Mouse (Mus musculus) ES-E14 (cell line): ENCODE measurements at regions not wholly inside any gene's neighbourhood (a gene's known extent, or its start where the extent isn't known, plus 50 kb on each side); places are given as distances from the start of the nearest gene placed in this dataset.

Source experiments
- DNase-seq: peaks from one replicate; pipeline ENCODE4 v3.0.0-alpha.2; 2013; ENCODE audit warnings: low read depth, low spot score
- H3K27ac ChIP-seq: 2 replicates; pipeline ENCODE4 v1.5.1; 2012; ENCODE audit warnings: low read depth, mild to moderate bottlenecking, low read length, moderate library complexity, mixed read lengths; ENCODE audit not compliant: poor library complexity, insufficient read depth, severe bottlenecking
- H3K36me3 ChIP-seq: 2 replicates; pipeline ENCODE4 v1.6.1; 2012; ENCODE audit warnings: mild to moderate bottlenecking, low read length, moderate library complexity, mixed read lengths; ENCODE audit not compliant: control insufficient read depth, poor library complexity, insufficient read depth, severe bottlenecking
- H3K4me1 ChIP-seq, 2 experiments: fragments of 150-350 bp in 1 of 2; sonication (generic) in 1 of 2; 2 replicates each; pipeline ENCODE4 v1.6.1; 2012; ENCODE audit warnings: low read length in 2 of 2, mild to moderate bottlenecking in 1 of 2, mixed read lengths in 1 of 2; ENCODE audit not compliant: control insufficient read depth in 2 of 2, insufficient read depth in 2 of 2, poor library complexity in 1 of 2
- H3K4me3 ChIP-seq, 2 experiments: fragments of 150-350 bp in 1 of 2; sonication (generic) in 1 of 2; 2 replicates each; pipeline ENCODE4 v1.5.1; 2012; ENCODE audit warnings: low read length in 2 of 2, low read depth in 1 of 2, mild to moderate bottlenecking in 1 of 2, mixed read lengths in 1 of 2; ENCODE audit not compliant: insufficient read depth in 1 of 2, poor library complexity in 1 of 2, severe bottlenecking in 1 of 2
- H3K9ac ChIP-seq: 2 replicates; pipeline ENCODE4 v1.6.1; 2012; ENCODE audit warnings: low read depth, mild to moderate bottlenecking, low read length, mixed read lengths; ENCODE audit not compliant: poor library complexity, insufficient read depth, severe bottlenecking
- H3K9me3 ChIP-seq: fragments of 150-350 bp; sonication (generic); 2 replicates; pipeline ENCODE4 v1.6.1; 2012; ENCODE audit warnings: low read depth, mild to moderate bottlenecking, low read length; ENCODE audit not compliant: control insufficient read depth, insufficient read depth
- CHD2 ChIP-seq: IDR thresholded peaks from 2 replicates; pipeline ENCODE4 v1.6.1; 2014; ENCODE audit warnings: mild to moderate bottlenecking, low read depth, low read length, inconsistent platforms
- HCFC1 ChIP-seq: IDR thresholded peaks from 2 replicates; pipeline ENCODE4 v1.6.1; 2012; ENCODE audit warnings: low read length, inconsistent platforms, borderline replicate concordance; ENCODE audit not compliant: insufficient read depth
- MAFK ChIP-seq: IDR thresholded peaks from 2 replicates; pipeline ENCODE4 v1.6.1; 2014; ENCODE audit warnings: mild to moderate bottlenecking, low read depth, low read length, inconsistent platforms; ENCODE audit not compliant: insufficient read depth
- ZC3H11A ChIP-seq: IDR thresholded peaks from 2 replicates; pipeline ENCODE4 v1.6.1; 2012; ENCODE audit warnings: low read depth, mild to moderate bottlenecking, inconsistent platforms, low read length, borderline replicate concordance
- ZNF384 ChIP-seq: IDR thresholded peaks from 2 replicates; pipeline ENCODE4 v1.6.1; 2012; ENCODE audit warnings: low read depth, low read length, inconsistent platforms
- in situ Hi-C, 2 experiments: fragments of 600-800 bp; cut with MboI; formaldehyde crosslinking; loops; one replicate each; pipeline ENCODE4 v1.15.1; 2025; ENCODE audit warnings: low sequenced_read_pairs in 2 of 2, inconsistent platforms in 1 of 2; ENCODE audit not compliant: unreplicated experiment in 2 of 2

- H3K9me3 ChIP-seq, result no peaks in the 10 kb centered on the region
- in situ Hi-C loops, result no loop called here
- TF ChIP-seq ZNF384 (no peak), MAFK (no peak), HCFC1 (no peak), CHD2 (no peak), ZC3H11A (no peak)
- H3K27ac ChIP-seq, result no peak overlapping the region
- DNase-seq, result no peak
- H3K4me3 ChIP-seq, result 0 out of 4 replicates have a peak overlapping the region, but pooled peaks of 1 of the 2 experiments have one; percentile 26
- H3K36me3 ChIP-seq, result no peaks in the 10 kb centered on the region
- H3K9ac ChIP-seq, result no peak overlapping the region
- peaks cover 0 to 2% of the 10 kb centered on the region in 2 experiments; a peak in 1 of 4 replicates for H3K4me1 ChIP-seq
These were observed 113.3 kb downstream of the Pcdh18 start for GRCm38 (mm10) chr3:49643871-49644270.

GRCm38 (mm10) chr3:49641966-49642758, 115.0 kb downstream of the Pcdh18 start:
- Histone ChIP-seq H3K9ac (no peak overlapping the region), H3K4me3 (no peak overlapping the region), H3K9me3 (no peaks in the 10 kb centered on the region), H3K36me3 (no peaks in the 10 kb centered on the region), H3K27ac (no peak overlapping the region), H3K4me1 (peaks cover 0 to 2% of the 10 kb centered on the region in 2 experiments; a peak in 1 of 4 replicates)
- no peak for TF ChIP-seq CHD2
- no peak for TF ChIP-seq ZC3H11A
- no peak for TF ChIP-seq MAFK
- no peak for TF ChIP-seq ZNF384
- no peak for TF ChIP-seq HCFC1
- in situ Hi-C loops, result no loop called here
- no peak for DNase-seq

GRCm38 (mm10) chr3:49641411-49641810, 115.7 kb downstream of the Pcdh18 start:
- Histone ChIP-seq H3K4me1 (peaks cover 0 to 2% of the 10 kb centered on the region in 2 experiments; a peak in 1 of 4 replicates), H3K9ac (no peak overlapping the region), H3K36me3 (no peaks in the 10 kb centered on the region), H3K9me3 (no peaks in the 10 kb centered on the region), H3K4me3 (no peak overlapping the region), H3K27ac (no peak overlapping the region)
- no peak for DNase-seq
- TF ChIP-seq ZNF384 (no peak), ZC3H11A (no peak), MAFK (no peak), HCFC1 (no peak), CHD2 (no peak)
- in situ Hi-C loops, result no loop called here

- TF ChIP-seq ZNF384 (no peak), ZC3H11A (no peak), MAFK (no peak), CHD2 (no peak), HCFC1 (no peak)
- no peak overlapping the region for H3K9ac ChIP-seq
- H3K4me1 ChIP-seq, result no peaks in the 10 kb centered on the region
- H3K4me3 ChIP-seq, result no peak overlapping the region
- no peaks in the 10 kb centered on the region for H3K9me3 ChIP-seq
- H3K36me3 ChIP-seq, result no peaks in the 10 kb centered on the region
- no peak overlapping the region for H3K27ac ChIP-seq
- in situ Hi-C loops, result no loop called here
- no peak for DNase-seq
These were observed 118.5 kb downstream of the Pcdh18 start for GRCm38 (mm10) chr3:49638601-49639000.

- Histone ChIP-seq H3K9me3 (no peaks in the 10 kb centered on the region), H3K36me3 (no peaks in the 10 kb centered on the region), H3K4me1 (no peaks in the 10 kb centered on the region), H3K9ac (no peak overlapping the region), H3K4me3 (no peak overlapping the region), H3K27ac (no peak overlapping the region)
- in situ Hi-C loops, result no loop called here
- no peak for DNase-seq
- TF ChIP-seq ZNF384, result no peak
- TF ChIP-seq CHD2, result no peak
- TF ChIP-seq HCFC1, result no peak
- no peak for TF ChIP-seq MAFK
- TF ChIP-seq ZC3H11A, result no peak
These were observed 120.4 kb downstream of the Pcdh18 start for GRCm38 (mm10) chr3:49636676-49637075.
